Mouse (Mus musculus): ENCODE results near the gene Ttpal. TPM values are rescaled to one million over a fixed set of nuclear protein-coding genes. Genes with fewer than 3 reads are reported as not detected.

The Ttpal gene
- polyA plus RNA-seq, 1 experiment from 2014 or later = 53.2 TPM

GRCm38 (mm10) chr2:163577986-163578385, 24.1 kb upstream of the Ttpal start:
- H3K36me3 ChIP-seq = no peaks in the 10 kb centered on the region
- H3K27me3 ChIP-seq = no peaks in the 10 kb centered on the region
- H3K4me1 ChIP-seq = no peaks in the 10 kb centered on the region
- H3K4me2 ChIP-seq (replicated peaks) = no peak overlapping the region
- 88% methylated on average over 2 of the region's 2 CpGs for WGBS
- no peaks in the 10 kb centered on the region for H3K9me3 ChIP-seq
- no peak overlapping the region for H3K27ac ChIP-seq (replicated peaks)
- H3K9ac ChIP-seq (replicated peaks) = no peak overlapping the region
- no peak for ATAC-seq (ENCODE audit: low FRiP score, low read depth)
- no peak overlapping the region for H3K4me3 ChIP-seq

DNA sequence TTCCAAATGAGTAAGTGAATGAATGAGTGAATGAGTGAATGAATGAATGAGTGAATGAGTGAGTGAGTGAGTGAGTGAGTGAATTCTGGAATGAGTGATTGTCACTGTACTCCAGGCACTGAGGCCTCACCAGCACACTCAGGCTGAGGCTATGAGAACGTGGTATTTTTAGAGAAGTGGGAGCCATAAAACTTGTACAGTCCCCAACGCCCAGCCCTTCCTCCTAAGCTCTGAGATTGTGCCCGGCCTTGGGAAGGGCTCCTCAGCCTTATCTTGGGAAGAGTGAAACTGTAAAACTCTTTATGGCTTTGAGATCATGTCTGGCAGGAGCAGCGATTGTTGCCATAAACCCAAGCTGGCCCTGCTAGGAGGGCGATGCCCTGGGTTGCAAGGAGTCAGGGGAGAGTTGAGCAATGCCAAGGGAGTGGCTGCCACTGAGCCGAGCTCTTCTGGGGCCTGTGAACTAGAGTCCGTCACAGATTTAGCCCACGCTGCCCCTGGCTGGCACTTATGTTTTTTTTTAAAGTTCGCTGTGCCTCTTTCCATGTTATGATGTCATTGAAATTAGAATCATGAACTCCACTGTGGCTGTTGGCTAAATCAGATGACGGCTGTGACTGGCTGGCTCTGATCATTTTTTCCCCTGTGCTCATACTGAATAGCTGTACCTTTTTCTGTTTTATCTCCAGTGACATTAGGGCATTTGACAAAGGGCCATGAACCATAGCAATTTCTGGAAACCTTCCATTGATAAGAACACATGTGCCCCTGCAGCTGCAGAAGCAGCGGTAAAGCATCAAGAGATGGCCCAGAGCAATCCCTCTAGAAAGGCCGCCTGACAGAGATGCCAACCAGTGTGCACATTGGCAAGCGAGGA, 21.8 kb upstream of the Ttpal start:
- Histone ChIP-seq H3K9ac (replicated peaks) (no peak overlapping the region), H3K9me3 (no peaks in the 10 kb centered on the region), H3K4me1 (no peaks in the 10 kb centered on the region), H3K4me3 (no peak overlapping the region), H3K27me3 (no peaks in the 10 kb centered on the region), H3K27ac (replicated peaks) (no peak overlapping the region), H3K4me2 (replicated peaks) (no peak overlapping the region), H3K36me3 (no peaks in the 10 kb centered on the region)
- 87% methylated on average over 13 of the region's 13 CpGs for WGBS
- ATAC-seq (ENCODE audit: low FRiP score, low read depth) = no peak

- Histone ChIP-seq H3K4me3 (no peak overlapping the region), H3K4me1 (no peaks in the 10 kb centered on the region), H3K9ac (replicated peaks) (no peak overlapping the region), H3K4me2 (replicated peaks) (no peak overlapping the region), H3K9me3 (no peaks in the 10 kb centered on the region), H3K36me3 (no peaks in the 10 kb centered on the region), H3K27me3 (0 out of 2 replicates have a peak, but pooled peaks cover 6% of the 10 kb centered on the region), H3K27ac (replicated peaks) (no peak overlapping the region)
- WGBS = 90% methylated on average over 10 of the region's 10 CpGs
- ATAC-seq (ENCODE audit: low FRiP score, low read depth) = no peak
Observed at GRCm38 (mm10) chr2:163583226-163584087, 18.7 kb upstream of the Ttpal start.

DNA sequence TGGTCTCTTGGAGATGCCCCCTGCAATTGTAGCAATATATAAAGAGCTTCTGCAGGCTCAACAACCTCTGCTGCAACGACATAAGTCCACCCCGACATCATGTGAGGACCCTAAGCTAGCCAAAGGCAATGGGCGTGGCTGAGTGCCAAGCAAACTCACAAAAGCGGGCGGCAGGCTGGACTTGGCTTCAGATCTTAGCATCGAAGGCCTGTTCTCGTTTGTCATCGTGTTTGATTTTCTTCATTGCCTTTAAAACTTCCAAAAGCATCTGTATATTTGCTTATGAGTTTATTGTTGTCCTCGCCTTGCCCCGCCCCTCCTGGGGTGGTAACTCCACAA, 18.1 kb upstream of the Ttpal start:
- no peaks in the 10 kb centered on the region for H3K4me1 ChIP-seq
- no peak overlapping the region for H3K4me3 ChIP-seq
- no peaks in the 10 kb centered on the region for H3K9me3 ChIP-seq
- H3K9ac ChIP-seq (replicated peaks) = no peak overlapping the region
- ATAC-seq (ENCODE audit: low FRiP score, low read depth) = no peak
- H3K27ac ChIP-seq (replicated peaks) = no peak overlapping the region
- no peak overlapping the region for H3K4me2 ChIP-seq (replicated peaks)
- 0 out of 2 replicates have a peak, but pooled peaks cover 6% of the 10 kb centered on the region for H3K27me3 ChIP-seq
- 81% methylated on average over 10 of the region's 10 CpGs for WGBS
- no peaks in the 10 kb centered on the region for H3K36me3 ChIP-seq

DNA sequence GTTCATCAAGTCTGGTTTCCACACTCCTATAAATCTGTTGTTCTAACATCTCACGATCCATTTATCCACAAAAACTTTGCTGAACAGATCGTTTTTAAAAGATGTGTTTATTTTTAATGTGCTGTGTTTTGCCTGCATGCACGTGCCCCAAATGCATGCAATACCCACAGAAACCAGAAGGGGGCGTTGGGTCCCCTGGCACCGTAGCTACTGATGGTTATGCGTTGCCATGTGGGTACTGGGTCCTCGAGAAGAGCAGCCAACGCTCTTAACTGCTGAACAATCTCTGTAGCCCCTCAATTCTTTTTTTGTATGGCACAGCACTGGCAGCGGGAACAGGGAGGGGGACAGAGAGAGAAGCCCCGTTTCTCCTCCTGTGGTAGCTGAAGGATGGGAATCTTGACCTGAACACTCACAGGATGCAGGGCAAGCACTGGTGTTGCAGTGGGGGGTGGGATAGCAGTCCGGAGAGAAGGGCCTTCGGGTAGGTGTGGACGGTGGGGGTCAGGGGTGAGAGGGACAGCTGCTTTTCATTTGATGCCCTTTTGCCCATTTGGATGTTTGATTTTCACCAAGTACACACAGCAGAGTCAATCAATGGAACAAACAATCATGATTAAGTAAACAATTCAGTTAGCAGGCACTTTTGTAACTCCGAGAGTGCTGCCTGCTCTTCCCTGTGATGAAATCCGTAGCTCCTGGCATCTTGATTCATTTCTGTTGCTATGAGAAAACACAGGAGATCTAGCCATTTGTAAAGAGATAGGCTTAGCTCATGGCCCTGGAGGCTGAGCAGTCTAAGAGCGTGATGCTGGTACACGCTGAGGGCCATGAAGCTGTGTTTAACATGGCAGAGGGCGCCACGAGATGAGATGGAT, 15.5 kb upstream of the Ttpal start:
- Histone ChIP-seq H3K9me3 (no peaks in the 10 kb centered on the region), H3K27ac (replicated peaks) (no peak overlapping the region), H3K27me3 (0 out of 2 replicates have a peak, but pooled peaks cover 6% of the 10 kb centered on the region), H3K4me2 (replicated peaks) (no peak overlapping the region), H3K36me3 (no peaks in the 10 kb centered on the region), H3K9ac (replicated peaks) (no peak overlapping the region), H3K4me1 (no peaks in the 10 kb centered on the region), H3K4me3 (no peak overlapping the region)
- 50% methylated on average over 19 of the region's 19 CpGs for WGBS
- ATAC-seq (ENCODE audit: low FRiP score, low read depth) = no peak

GRCm38 (mm10) chr2:163587506-163587905, 14.6 kb upstream of the Ttpal start:
- 86% methylated on average over 5 of the region's 5 CpGs for WGBS
- ATAC-seq (ENCODE audit: low FRiP score, low read depth) = no peak

GRCm38 (mm10) chr2:163590211-163590610, 11.9 kb upstream of the Ttpal start:
- 0 out of 2 replicates have a peak, but pooled peaks cover 6% of the 10 kb centered on the region for H3K27me3 ChIP-seq
- ATAC-seq (ENCODE audit: low FRiP score, low read depth) = no peak
- no peak overlapping the region for H3K27ac ChIP-seq (replicated peaks)
- no peaks in the 10 kb centered on the region for H3K4me1 ChIP-seq
- H3K4me2 ChIP-seq (replicated peaks) = no peak overlapping the region
- no peaks in the 10 kb centered on the region for H3K36me3 ChIP-seq
- WGBS = 78% methylated on average over 12 of the region's 12 CpGs
- H3K9ac ChIP-seq (replicated peaks) = no peak overlapping the region
- no peaks in the 10 kb centered on the region for H3K9me3 ChIP-seq
- H3K4me3 ChIP-seq = no peak overlapping the region

More at GRCm38 (mm10) chr2:163587506-163587905, 14.6 kb upstream of the Ttpal start:
- Histone ChIP-seq H3K27me3 (0 out of 2 replicates have a peak, but pooled peaks cover 6% of the 10 kb centered on the region), H3K4me3 (no peak overlapping the region), H3K27ac (replicated peaks) (no peak overlapping the region), H3K4me1 (no peaks in the 10 kb centered on the region), H3K9ac (replicated peaks) (no peak overlapping the region), H3K4me2 (replicated peaks) (no peak overlapping the region), H3K9me3 (no peaks in the 10 kb centered on the region), H3K36me3 (no peaks in the 10 kb centered on the region)

GRCm38 (mm10) chr2:163590996-163591395, 11.1 kb upstream of the Ttpal start:
- WGBS = 80% methylated on average over 5 of the region's 5 CpGs
- H3K4me2 ChIP-seq (replicated peaks) = no peak overlapping the region
- no peak overlapping the region for H3K9ac ChIP-seq (replicated peaks)
- H3K9me3 ChIP-seq = no peaks in the 10 kb centered on the region
- no peaks in the 10 kb centered on the region for H3K36me3 ChIP-seq
- no peak overlapping the region for H3K4me3 ChIP-seq
- H3K4me1 ChIP-seq = no peaks in the 10 kb centered on the region
- no peak overlapping the region for H3K27ac ChIP-seq (replicated peaks)
- H3K27me3 ChIP-seq = 0 out of 2 replicates have a peak, but pooled peaks cover 6% of the 10 kb centered on the region
- no peak for ATAC-seq (ENCODE audit: low FRiP score, low read depth)

DNA sequence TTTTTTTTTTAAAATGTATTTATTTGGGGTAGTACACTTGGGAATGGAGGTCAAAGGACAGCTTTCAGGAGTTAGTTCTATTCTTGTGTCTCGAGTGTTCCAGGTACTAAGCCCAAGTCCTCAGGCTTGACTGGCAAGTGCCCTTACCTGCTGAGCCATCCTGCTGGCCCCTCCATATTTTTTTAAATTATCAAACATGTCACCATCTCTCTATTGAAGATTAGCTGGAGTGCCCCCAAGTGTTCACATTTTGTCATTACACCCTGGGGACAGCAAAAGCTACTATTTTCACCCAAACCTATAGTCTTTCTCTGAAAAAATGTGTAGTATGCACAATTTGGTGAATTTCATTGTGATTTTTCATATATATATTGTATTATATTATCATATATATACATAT, 10.0 kb upstream of the Ttpal start:
- Histone ChIP-seq H3K4me3 (no peak overlapping the region), H3K9me3 (no peaks in the 10 kb centered on the region), H3K9ac (replicated peaks) (no peak overlapping the region), H3K4me2 (replicated peaks) (no peak overlapping the region), H3K4me1 (no peaks in the 10 kb centered on the region), H3K36me3 (no peaks in the 10 kb centered on the region), H3K27ac (replicated peaks) (no peak overlapping the region), H3K27me3 (0 out of 2 replicates have a peak, but pooled peaks cover 6% of the 10 kb centered on the region)
- 90% methylated on average over 1 of the region's 1 CpGs for WGBS
- ATAC-seq (ENCODE audit: low FRiP score, low read depth) = no peak

- no peaks in the 10 kb centered on the region for H3K4me1 ChIP-seq
- ATAC-seq (ENCODE audit: low FRiP score, low read depth) = no peak
- no peak overlapping the region for H3K4me3 ChIP-seq
- 90% methylated on average over 10 of the region's 10 CpGs for WGBS
- no peak overlapping the region for H3K9ac ChIP-seq (replicated peaks)
- no peaks in the 10 kb centered on the region for H3K36me3 ChIP-seq
- H3K9me3 ChIP-seq = no peaks in the 10 kb centered on the region
- H3K27me3 ChIP-seq = no peaks in the 10 kb centered on the region
- H3K27ac ChIP-seq (replicated peaks) = no peak overlapping the region
- H3K4me2 ChIP-seq (replicated peaks) = no peak overlapping the region
Observed at GRCm38 (mm10) chr2:163593636-163594282, 8.4 kb upstream of the Ttpal start.

DNA sequence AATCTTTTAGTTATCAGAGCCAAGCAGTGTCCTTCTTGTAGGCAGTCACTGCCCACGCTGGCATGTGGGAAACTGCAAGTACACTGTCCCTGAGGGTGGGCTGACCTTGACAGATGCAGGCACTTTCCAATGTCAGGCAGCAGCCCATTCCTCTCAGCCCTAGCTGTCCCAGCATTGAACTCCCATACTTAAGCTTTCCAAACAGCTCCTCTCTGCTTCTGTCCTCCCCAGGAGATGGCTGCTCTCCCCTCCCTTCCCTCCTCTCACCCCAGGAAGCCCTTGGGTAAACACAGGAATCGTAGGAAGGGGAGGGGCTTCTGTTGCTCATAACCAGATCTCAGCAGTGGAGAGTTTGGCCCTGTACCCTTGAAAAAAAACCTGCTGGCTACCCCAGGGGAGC, 7.0 kb upstream of the Ttpal start:
- Histone ChIP-seq H3K27ac (replicated peaks) (no peak overlapping the region), H3K4me3 (no peak overlapping the region), H3K4me1 (no peaks in the 10 kb centered on the region), H3K4me2 (replicated peaks) (no peak overlapping the region), H3K9me3 (no peaks in the 10 kb centered on the region), H3K36me3 (no peaks in the 10 kb centered on the region), H3K9ac (replicated peaks) (no peak overlapping the region), H3K27me3 (no peaks in the 10 kb centered on the region)
- 31% methylated on average over 2 of the region's 2 CpGs for WGBS
- ATAC-seq (ENCODE audit: low FRiP score, low read depth) = no peak
